Mouse (Mus musculus) bone marrow, adult 2 months (tissue): ENCODE measurements around the gene Fam178b. TPM values are rescaled to one million over a fixed set of nuclear protein-coding genes. Genes with fewer than 3 reads are reported as not detected.

Source experiments
- H3K27ac ChIP-seq: fragments of 200-500 bp; 2 replicates; pipeline ENCODE4 v1.5.1; 2012; ENCODE audit warnings: low read depth, mild to moderate bottlenecking, control low read depth, inconsistent platforms, low read length; ENCODE audit not compliant: control insufficient read depth, poor library complexity, insufficient read depth
- H3K4me1 ChIP-seq: fragments of 200-500 bp; 2 replicates; pipeline ENCODE4 v1.6.1; 2011; ENCODE audit warnings: low read length; ENCODE audit not compliant: control insufficient read depth, insufficient read depth
- H3K4me3 ChIP-seq: fragments of 200-500 bp; replicated peaks from 2 replicates; pipeline ENCODE3; 2011; ENCODE audit warnings: mild to moderate bottlenecking, low read depth, low read length, control low read depth; ENCODE audit not compliant: control insufficient read depth
- CTCF ChIP-seq: fragments of 200-500 bp; IDR thresholded peaks from 2 replicates; pipeline ENCODE4 v1.5.1; 2011; ENCODE audit warnings: low read length, control low read depth; ENCODE audit not compliant: control insufficient read depth, insufficient read depth
- POLR2A ChIP-seq: fragments of 200-500 bp; IDR thresholded peaks from 2 replicates; pipeline ENCODE4 v1.6.1; 2011; ENCODE audit warnings: low read depth, mild to moderate bottlenecking, control low read depth, low read length, borderline replicate concordance; ENCODE audit not compliant: control insufficient read depth
- WGBS: fragments of 180-500 bp; shearing (Covaris S2); methylation state at CpG from one replicate; pipeline ENCODE4 v1.1.7; 2018; 5-methylcytosine and 5-hydroxymethylcytosine counted together
- polyA plus RNA-seq: library from polyadenylated mRNA; stranded (reverse); fragments of >200 nt; gene quantifications from 2 replicates; pipeline ENCODE4 v1.2.4, GENCODE M21; 2011; ENCODE audit warnings: low replicate concordance; ENCODE audit not compliant: missing spikeins, insufficient read depth, insufficient read length

Gene Fam178b
- polyA plus RNA-seq, 1 experiment, result not detected

GRCm38 (mm10) chr1:36522210-36522609 lies 160.8 kb downstream of the Fam178b start:
- 88% methylated on average over 7 of the region's 7 CpGs for WGBS
- Histone ChIP-seq H3K27ac (no peak overlapping the region), H3K4me3 (no peak overlapping the region), H3K4me1 (no peaks in the 10 kb centered on the region)
- TF ChIP-seq POLR2A (peak; percentile 19; the same call in 1 of the 2 replicates), CTCF (no peak)

- WGBS, result 77% methylated on average over 11 of the region's 11 CpGs
- H3K4me1 ChIP-seq, result no peaks in the 10 kb centered on the region
- no peak overlapping the region for H3K4me3 ChIP-seq
- H3K27ac ChIP-seq, result no peak overlapping the region
- TF ChIP-seq CTCF (no peak), POLR2A (no peak)
Measured at GRCm38 (mm10) chr1:36519626-36520025, 163.4 kb downstream of the Fam178b start.

GRCm38 (mm10) chr1:36518259-36518658 lies 164.7 kb downstream of the Fam178b start:
- Histone ChIP-seq H3K27ac (no peak overlapping the region), H3K4me3 (no peak overlapping the region), H3K4me1 (no peaks in the 10 kb centered on the region; the same call in none of the 2 replicates)
- 80% methylated on average over 3 of the region's 3 CpGs for WGBS
- TF ChIP-seq CTCF (no peak), POLR2A (no peak)

- no peak overlapping the region for H3K27ac ChIP-seq
- H3K4me1 ChIP-seq, result peaks cover 2% of the 10 kb centered on the region
- TF ChIP-seq POLR2A, result no peak
- TF ChIP-seq CTCF, result peak; percentile 48
- WGBS, result 76% methylated on average over 2 of the region's 2 CpGs
- H3K4me3 ChIP-seq, result no peak overlapping the region
Measured at GRCm38 (mm10) chr1:36513718-36514117, 169.3 kb downstream of the Fam178b start.

GRCm38 (mm10) chr1:36513310-36513709 lies 169.7 kb downstream of the Fam178b start:
- H3K4me3 ChIP-seq, result no peak overlapping the region
- 49% methylated on average over 1 of the region's 1 CpGs for WGBS
- H3K27ac ChIP-seq, result no peak overlapping the region
- TF ChIP-seq POLR2A, result no peak
- TF ChIP-seq CTCF, result no peak
- H3K4me1 ChIP-seq, result peaks cover 2% of the 10 kb centered on the region

GRCm38 (mm10) chr1:36512966-36513280 lies 170.1 kb downstream of the Fam178b start:
- Histone ChIP-seq H3K4me1 (peaks cover 3% of the 10 kb centered on the region), H3K4me3 (peak overlapping the region; percentile 86), H3K27ac (no peak overlapping the region)
- TF ChIP-seq POLR2A, result no peak
- 5% methylated on average over 16 of the region's 16 CpGs for WGBS

Other genes with a start within 250 kb of the Fam178b start
- gene Lman2l, start 237.9 kb downstream of the Fam178b start, polyA plus RNA-seq, result 13.4 and 34.0 TPM in 2 replicates
- 2.3 and 4.2 TPM in 2 replicates for gene Cnnm4, start 211.6 kb downstream of the Fam178b start, polyA plus RNA-seq
- gene Cnnm3, start 171.3 kb downstream of the Fam178b start, polyA plus RNA-seq, result 3.9 and 10.9 TPM in 2 replicates
- gene Ankrd23, start 146.3 kb downstream of the Fam178b start, polyA plus RNA-seq, result 4.4 and 18.0 TPM in 2 replicates
- 5.7 TPM in 1 of 2 replicates, not detected in the other for gene Gm42417, start 143.8 kb downstream of the Fam178b start, polyA plus RNA-seq
- gene Ankrd39, start 135.7 kb downstream of the Fam178b start, polyA plus RNA-seq, result 2.2 and 3.5 TPM in 2 replicates
- gene Sema4c, start 124.8 kb downstream of the Fam178b start, polyA plus RNA-seq, result 2.4 and 4.8 TPM in 2 replicates
- gene Cox5b, start 8.3 kb upstream of the Fam178b start, polyA plus RNA-seq, result 390 and 471 TPM in 2 replicates
- gene 4933424G06Rik, start 27.0 kb upstream of the Fam178b start, polyA plus RNA-seq, result not detected in 2 replicates
- gene Actr1b, start 31.2 kb upstream of the Fam178b start, polyA plus RNA-seq, result 19.0 and 47.5 TPM in 2 replicates
- 4.8 and 5.3 TPM in 2 replicates for gene Zap70, start 78.6 kb upstream of the Fam178b start, polyA plus RNA-seq